Mouse (Mus musculus) heart, embryonic 12.5 days (tissue): ENCODE results near the gene Acvr2a. TPM values are rescaled to one million over a fixed set of nuclear protein-coding genes. Genes with fewer than 3 reads are reported as not detected.

Experiments used
- polyA plus RNA-seq: library from polyadenylated mRNA; unstranded; fragments of >200 nt; fragmentation: Nextera tagmentation; extraction: Ambion mirVana; gene quantifications from 2 replicates; pipeline ENCODE4 v1.2.1, GENCODE M21; 2016

Gene Acvr2a
- polyA plus RNA-seq, 1 experiment from 2014 or later: 16.9 TPM

Other genes with a start within 250 kb of the Acvr2a start
- 23.1 and 29.1 TPM in 2 replicates for gene Mbd5, start 135.4 kb downstream of the Acvr2a start, polyA plus RNA-seq
- 97.8 and 106 TPM in 2 replicates for gene Orc4, start 136.2 kb downstream of the Acvr2a start, polyA plus RNA-seq